Mouse (Mus musculus): ENCODE data around the gene Ovca2. TPM values are rescaled to one million over a fixed set of nuclear protein-coding genes. Genes with fewer than 3 reads are reported as not detected.

The Ovca2 gene
- polyA plus RNA-seq, 1 experiment from 2014 or later = 21.0 TPM

DNA sequence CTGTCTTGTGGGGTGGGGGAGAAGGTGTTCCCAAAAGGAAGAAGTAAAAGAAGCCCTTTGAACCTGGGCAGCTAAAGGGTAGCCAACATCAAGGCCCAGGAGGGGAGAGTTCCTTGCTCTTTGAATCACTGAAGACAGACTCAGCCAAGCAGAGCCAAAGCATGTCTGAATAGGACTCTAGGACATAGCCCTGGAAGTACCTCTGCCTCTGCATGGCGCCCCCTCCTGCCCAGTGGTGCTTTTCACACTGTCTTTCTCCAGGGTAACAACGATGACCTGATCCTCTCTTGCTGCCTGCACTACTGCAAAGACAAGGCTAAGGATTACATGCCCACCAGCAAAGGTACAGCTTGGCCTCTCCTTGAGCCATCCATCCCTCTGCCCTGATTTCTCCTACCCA lies 19.1 kb downstream of the Ovca2 start:
- Histone ChIP-seq H3K4me3 (replicated peaks) (no peak overlapping the region), H3K27me3 (replicated peaks) (no peaks in the 10 kb centered on the region), H3K9me3 (no peaks in the 10 kb centered on the region), H3K4me2 (no peak overlapping the region), H3K27ac (0 out of 2 replicates have a peak overlapping the region, but pooled peaks have one; percentile 78), H3K4me1 (peaks cover 74% of the 10 kb centered on the region), H3K36me3 (peaks cover 20% of the 10 kb centered on the region; the same call in 1 of the 2 replicates), H3K9ac (no peak overlapping the region)
- 64% methylated on average over 2 of the region's 2 CpGs for WGBS
- no peak for ATAC-seq (ENCODE audit: insufficient read depth, low FRiP score, low read depth)

DNA sequence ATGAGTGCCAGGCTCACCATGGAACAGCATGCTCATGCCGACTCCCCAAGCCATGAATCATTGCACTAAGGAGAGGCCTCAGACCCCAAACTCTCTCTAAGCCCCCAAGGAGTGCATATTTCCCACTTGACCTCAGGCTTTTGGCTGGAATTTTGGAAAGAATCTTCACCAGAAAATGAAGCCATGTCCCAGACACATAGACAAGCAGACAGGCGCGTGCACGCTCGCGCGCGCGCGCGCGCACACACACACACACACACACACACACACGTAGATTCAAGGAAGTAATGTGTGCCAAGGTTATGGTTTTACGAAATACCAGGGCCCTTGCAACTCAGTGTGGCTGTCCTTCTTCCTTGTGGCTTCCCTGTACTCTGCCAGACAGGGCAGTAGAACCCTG lies 20.2 kb downstream of the Ovca2 start:
- no peaks in the 10 kb centered on the region for H3K9me3 ChIP-seq
- peaks cover 73% of the 10 kb centered on the region for H3K4me1 ChIP-seq
- ATAC-seq (ENCODE audit: insufficient read depth, low FRiP score, low read depth) = no peak
- 80% methylated on average over 14 of the region's 14 CpGs for WGBS
- no peak overlapping the region for H3K9ac ChIP-seq
- H3K4me2 ChIP-seq = no peak overlapping the region
- H3K4me3 ChIP-seq (replicated peaks) = no peak overlapping the region
- no peaks in the 10 kb centered on the region for H3K27me3 ChIP-seq (replicated peaks)
- peaks cover 18% of the 10 kb centered on the region; the same call in 1 of the 2 replicates for H3K36me3 ChIP-seq
- peak overlapping the region; percentile 75 for H3K27ac ChIP-seq

DNA sequence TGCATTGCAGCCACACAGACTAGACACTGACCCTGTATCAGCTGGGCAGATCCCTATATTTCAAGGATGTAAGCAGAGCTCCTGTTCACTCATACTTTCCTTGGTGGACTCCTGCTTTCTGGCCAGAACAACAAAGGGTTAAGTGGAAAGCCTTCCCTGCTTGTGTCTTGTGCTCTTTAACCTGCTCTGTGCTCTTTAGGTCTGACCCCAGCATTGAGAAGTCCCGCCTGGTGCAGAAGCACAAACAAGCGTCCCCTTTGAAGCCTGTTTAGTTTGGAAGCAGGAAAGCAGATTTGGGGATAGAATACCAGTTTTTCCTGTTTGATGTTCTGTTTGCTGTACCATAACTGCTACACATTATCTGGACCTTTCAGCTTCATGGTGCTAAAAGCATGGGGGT lies 20.7 kb downstream of the Ovca2 start:
- WGBS = 32% methylated on average over 2 of the region's 2 CpGs
- Histone ChIP-seq H3K27ac (peak overlapping the region; percentile 75), H3K4me3 (replicated peaks) (no peak overlapping the region), H3K4me2 (no peak overlapping the region), H3K9ac (no peak overlapping the region), H3K9me3 (no peaks in the 10 kb centered on the region), H3K36me3 (peaks cover 13% of the 10 kb centered on the region; the same call in 1 of the 2 replicates), H3K4me1 (peaks cover 71% of the 10 kb centered on the region), H3K27me3 (replicated peaks) (no peaks in the 10 kb centered on the region)
- ATAC-seq (ENCODE audit: insufficient read depth, low FRiP score, low read depth) = peak; percentile 28; the same call in 1 of the 2 replicates

DNA sequence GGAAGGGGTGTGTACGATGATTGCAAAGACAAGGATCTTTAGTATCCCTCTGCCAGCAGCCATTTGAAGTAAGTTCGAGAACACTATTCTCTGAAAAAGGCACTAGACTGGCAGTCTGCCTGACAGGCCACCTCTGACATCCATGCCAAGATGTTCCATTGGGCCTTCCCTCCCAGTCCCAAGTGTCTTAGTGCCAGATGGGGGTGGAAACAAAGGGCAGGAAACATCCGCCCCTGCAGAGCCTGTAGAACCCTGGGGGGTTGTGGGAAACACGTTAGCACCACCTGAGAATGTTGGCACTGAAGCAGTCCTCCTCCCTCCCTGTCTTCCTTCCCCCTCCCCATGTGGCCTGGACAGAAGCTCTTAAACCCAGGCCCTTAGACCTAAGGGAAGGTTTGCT lies 21.6 kb downstream of the Ovca2 start:
- Histone ChIP-seq H3K9me3 (no peaks in the 10 kb centered on the region), H3K27me3 (replicated peaks) (no peaks in the 10 kb centered on the region), H3K4me2 (no peak overlapping the region), H3K4me1 (peaks cover 67% of the 10 kb centered on the region), H3K9ac (no peak overlapping the region), H3K27ac (peak overlapping the region; percentile 75), H3K36me3 (0 out of 2 replicates have a peak, but pooled peaks cover 6% of the 10 kb centered on the region), H3K4me3 (replicated peaks) (no peak overlapping the region)
- 45% methylated on average over 4 of the region's 4 CpGs for WGBS
- no peak for ATAC-seq (ENCODE audit: insufficient read depth, low FRiP score, low read depth)

DNA sequence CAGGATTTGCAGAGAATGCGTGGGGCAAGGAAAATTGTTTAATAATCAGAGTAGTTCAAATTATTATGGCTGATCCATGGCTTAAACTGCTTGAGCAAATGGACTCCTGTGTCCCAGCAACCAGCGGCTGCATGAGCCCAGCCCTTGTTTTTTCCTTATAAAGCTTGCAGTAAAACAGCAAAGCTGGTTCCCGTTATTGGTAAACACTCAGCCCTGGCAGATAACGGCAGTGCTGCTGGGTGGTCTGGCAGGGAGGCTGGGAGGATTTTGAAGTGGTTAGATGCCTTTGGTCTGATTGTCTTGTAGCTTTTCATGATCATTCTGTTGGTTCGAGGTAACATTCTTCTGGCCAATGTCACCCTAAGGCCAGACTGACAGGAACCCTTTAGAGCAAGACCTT lies 22.2 kb downstream of the Ovca2 start:
- WGBS = 36% methylated on average over 5 of the region's 5 CpGs
- H3K27ac ChIP-seq = peak overlapping the region; percentile 75

DNA sequence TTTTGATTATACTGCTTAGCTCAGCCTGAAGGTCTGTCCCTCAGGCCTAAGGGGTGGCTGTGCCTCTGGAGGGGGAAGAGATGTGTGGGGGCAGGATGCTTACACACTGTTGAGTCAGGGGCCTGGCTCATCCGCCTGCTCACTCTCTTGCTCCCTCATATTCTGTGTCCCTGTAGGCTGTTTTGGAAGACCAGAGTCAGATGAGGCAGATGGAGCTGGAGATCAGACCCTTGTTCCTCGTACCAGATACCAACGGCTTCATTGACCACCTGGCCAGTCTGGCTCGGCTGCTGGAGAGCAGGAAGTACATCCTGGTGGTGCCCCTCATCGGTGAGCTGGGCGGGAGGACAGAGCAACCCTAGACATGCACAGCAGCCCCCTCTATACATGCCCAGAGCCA lies 22.6 kb downstream of the Ovca2 start:
- Histone ChIP-seq H3K27ac (peak overlapping the region; percentile 75), H3K36me3 (0 out of 2 replicates have a peak, but pooled peaks cover 6% of the 10 kb centered on the region), H3K4me3 (replicated peaks) (no peak overlapping the region), H3K4me2 (no peak overlapping the region), H3K27me3 (replicated peaks) (no peaks in the 10 kb centered on the region), H3K9me3 (no peaks in the 10 kb centered on the region), H3K4me1 (peaks cover 58% of the 10 kb centered on the region), H3K9ac (no peak overlapping the region)
- WGBS = 49% methylated on average over 6 of the region's 6 CpGs
- no peak for ATAC-seq (ENCODE audit: insufficient read depth, low FRiP score, low read depth)

More for the DNA sequence above, 22.2 kb downstream of the Ovca2 start:
- H3K9me3 ChIP-seq = no peaks in the 10 kb centered on the region
- H3K27me3 ChIP-seq (replicated peaks) = no peaks in the 10 kb centered on the region
- no peak for ATAC-seq (ENCODE audit: insufficient read depth, low FRiP score, low read depth)
- peaks cover 62% of the 10 kb centered on the region for H3K4me1 ChIP-seq
- H3K9ac ChIP-seq = no peak overlapping the region
- no peak overlapping the region for H3K4me3 ChIP-seq (replicated peaks)
- 0 out of 2 replicates have a peak, but pooled peaks cover 6% of the 10 kb centered on the region for H3K36me3 ChIP-seq
- no peak overlapping the region for H3K4me2 ChIP-seq

DNA sequence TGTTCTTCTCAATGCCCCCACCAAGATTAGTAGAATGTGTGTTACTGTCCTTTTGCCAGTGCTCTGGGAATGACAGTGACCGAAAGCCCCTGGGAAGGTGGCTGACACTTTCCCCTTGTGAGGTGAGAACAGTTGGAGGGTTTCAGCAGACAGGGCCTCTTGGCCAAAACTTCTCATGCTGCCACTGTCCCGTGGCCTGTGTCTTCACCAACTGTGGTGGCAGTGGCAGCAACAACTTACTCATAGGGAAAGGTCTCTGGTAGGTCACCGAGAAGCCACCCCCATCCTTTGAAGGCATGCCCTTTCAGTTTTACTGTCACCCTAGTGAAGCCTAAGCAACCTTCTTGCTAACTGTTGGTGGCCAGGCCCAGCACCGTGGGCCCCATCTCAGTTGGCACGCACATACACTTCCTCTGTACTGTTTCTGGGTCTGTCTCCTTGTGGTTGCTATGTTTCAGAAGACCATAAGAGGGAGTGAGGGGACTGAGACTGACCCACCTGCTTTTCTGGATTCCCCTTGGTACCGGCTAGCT lies 24.5 kb downstream of the Ovca2 start:
- no peaks in the 10 kb centered on the region for H3K27me3 ChIP-seq (replicated peaks)
- no peak overlapping the region for H3K4me3 ChIP-seq (replicated peaks)
- H3K4me1 ChIP-seq = peaks cover 45% of the 10 kb centered on the region
- peaks cover 4% of the 10 kb centered on the region; the same call in 1 of the 2 replicates for H3K36me3 ChIP-seq
- ATAC-seq (ENCODE audit: insufficient read depth, low FRiP score, low read depth) = no peak
- whole genome bisulfite sequencing = 64% methylated on average over 6 of the region's 6 CpGs
- H3K27ac ChIP-seq = peak overlapping the region; percentile 24; the same call in 1 of the 2 replicates
- no peak overlapping the region for H3K4me2 ChIP-seq
- no peak overlapping the region for H3K9ac ChIP-seq
- no peaks in the 10 kb centered on the region for H3K9me3 ChIP-seq

DNA sequence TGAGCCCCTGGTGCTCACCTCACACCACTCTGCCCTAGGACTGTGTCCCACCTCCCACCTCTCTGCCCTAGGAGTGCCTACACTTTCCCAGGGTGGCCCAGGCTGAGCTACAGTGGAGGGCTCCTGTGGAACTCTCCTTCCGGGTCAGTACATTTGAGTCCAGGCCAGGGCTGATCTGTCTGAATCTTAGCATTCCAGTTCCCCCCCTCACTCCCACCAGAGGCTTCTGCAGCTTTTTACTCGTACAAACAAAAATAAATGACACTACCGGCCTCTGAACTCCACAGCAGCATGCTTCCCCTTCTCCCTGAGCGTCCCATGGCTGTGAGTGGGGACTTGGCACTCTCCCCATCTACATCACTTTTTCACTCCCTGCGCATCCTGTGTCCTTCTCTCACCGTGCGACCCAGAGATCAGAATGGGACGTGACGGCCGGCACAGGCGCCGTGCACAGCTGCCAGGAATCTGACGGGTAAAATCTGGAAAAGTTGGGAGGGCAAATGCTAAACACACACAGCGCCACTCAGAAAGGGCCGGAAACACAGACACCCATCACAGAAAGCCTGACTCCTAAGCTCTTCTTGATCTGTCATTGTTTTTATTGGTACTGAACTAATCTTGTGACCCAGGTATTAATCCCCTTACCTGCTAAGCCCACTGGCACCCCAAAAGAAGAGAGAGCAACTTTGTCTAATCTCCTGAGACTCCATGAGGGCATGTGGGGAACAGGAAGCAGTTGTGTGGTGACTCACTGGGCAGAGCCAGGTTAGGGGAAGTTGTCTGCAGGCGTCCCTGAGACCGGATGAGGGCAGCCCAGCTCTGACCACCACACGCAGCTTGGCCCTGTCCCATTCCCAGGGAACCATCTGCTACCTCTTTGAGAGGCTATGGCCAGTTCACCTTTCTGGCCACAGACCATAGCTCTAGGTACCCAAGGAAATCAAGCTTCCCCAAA lies 25.8 kb downstream of the Ovca2 start:
- no peaks in the 10 kb centered on the region for H3K27me3 ChIP-seq (replicated peaks)
- WGBS = 42% methylated on average over 18 of the region's 18 CpGs
- H3K4me3 ChIP-seq (replicated peaks) = no peak overlapping the region
- ATAC-seq (ENCODE audit: insufficient read depth, low FRiP score, low read depth) = no peak
- H3K27ac ChIP-seq = peak overlapping the region; percentile 64
- no peak overlapping the region for H3K9ac ChIP-seq
- peaks cover 4% of the 10 kb centered on the region; the same call in 1 of the 2 replicates for H3K36me3 ChIP-seq
- H3K9me3 ChIP-seq = no peaks in the 10 kb centered on the region
- no peak overlapping the region for H3K4me2 ChIP-seq
- peaks cover 41% of the 10 kb centered on the region for H3K4me1 ChIP-seq

DNA sequence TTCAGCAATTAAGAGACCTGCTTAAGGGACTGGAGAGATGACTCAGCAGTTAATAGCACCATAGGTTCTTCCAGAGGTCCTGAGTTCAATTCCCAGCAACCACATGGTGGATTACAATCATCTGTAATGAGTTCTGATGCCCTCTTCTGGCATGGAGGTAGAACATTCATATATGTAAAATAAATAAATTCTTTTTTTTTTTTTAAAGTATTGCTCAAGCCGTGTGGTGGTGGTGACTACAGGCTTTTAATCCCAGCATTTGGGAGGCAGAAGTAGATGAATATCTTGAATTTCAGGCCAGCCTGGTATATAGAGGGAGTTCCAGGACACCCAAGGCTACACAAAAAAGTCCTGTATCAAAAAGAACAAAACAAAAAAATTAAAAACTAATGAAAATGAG lies 28.3 kb downstream of the Ovca2 start:
- H3K4me3 ChIP-seq (replicated peaks) = no peak overlapping the region
- H3K36me3 ChIP-seq = peaks cover 4% of the 10 kb centered on the region; the same call in 1 of the 2 replicates
- H3K27ac ChIP-seq = no peak overlapping the region
- no peaks in the 10 kb centered on the region for H3K27me3 ChIP-seq (replicated peaks)
- ATAC-seq (ENCODE audit: insufficient read depth, low FRiP score, low read depth) = no peak
- H3K4me2 ChIP-seq = no peak overlapping the region
- H3K9me3 ChIP-seq = no peaks in the 10 kb centered on the region
- 57% methylated on average over 1 of the region's 1 CpGs for WGBS
- peaks cover 29% of the 10 kb centered on the region for H3K4me1 ChIP-seq
- H3K9ac ChIP-seq = no peak overlapping the region

DNA sequence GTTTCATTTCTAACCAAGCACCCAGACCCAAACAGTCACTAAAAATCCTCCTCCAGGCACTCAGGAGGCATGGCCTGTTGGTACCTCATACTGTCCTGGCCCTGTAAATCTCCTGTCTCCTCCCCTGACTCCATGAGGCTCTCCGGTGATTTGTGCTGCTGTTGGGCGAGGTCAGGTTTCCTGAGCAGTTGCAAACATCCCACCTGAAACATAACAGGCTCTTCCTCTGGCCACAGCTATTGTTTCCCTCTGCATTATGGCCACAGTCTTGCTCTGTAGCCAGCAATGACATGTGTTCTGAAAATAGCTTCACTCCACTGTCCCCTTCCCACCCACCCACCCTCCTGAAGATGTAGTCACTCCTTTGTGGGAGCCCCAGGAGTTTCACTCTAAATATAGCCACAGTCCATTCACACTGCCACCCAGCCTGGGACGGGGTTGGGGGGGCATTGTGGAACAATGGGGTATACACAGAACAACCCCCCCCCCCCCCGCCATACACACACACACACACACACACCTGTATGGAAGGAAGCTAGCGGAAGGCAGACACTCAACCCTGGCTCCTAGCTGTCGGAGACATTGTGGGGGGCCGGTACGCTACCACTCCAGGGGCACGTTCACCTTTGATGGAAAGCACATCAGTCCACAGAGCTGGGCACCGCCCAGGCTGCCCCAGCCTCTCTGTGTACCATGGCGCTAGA lies 30.2 kb downstream of the Ovca2 start:
- H3K9me3 ChIP-seq = no peaks in the 10 kb centered on the region
- H3K27ac ChIP-seq = peak overlapping the region; percentile 91
- H3K9ac ChIP-seq = no peak overlapping the region
- peaks cover 23% of the 10 kb centered on the region for H3K4me1 ChIP-seq
- H3K4me2 ChIP-seq = no peak overlapping the region
- no peak overlapping the region for H3K4me3 ChIP-seq (replicated peaks)
- no peaks in the 10 kb centered on the region for H3K27me3 ChIP-seq (replicated peaks)
- H3K36me3 ChIP-seq = peaks cover 14% of the 10 kb centered on the region; the same call in 1 of the 2 replicates
- ATAC-seq (ENCODE audit: insufficient read depth, low FRiP score, low read depth) = no peak; the same call in 1 of the 2 replicates
- 80% methylated on average over 9 of the region's 11 CpGs for WGBS

DNA sequence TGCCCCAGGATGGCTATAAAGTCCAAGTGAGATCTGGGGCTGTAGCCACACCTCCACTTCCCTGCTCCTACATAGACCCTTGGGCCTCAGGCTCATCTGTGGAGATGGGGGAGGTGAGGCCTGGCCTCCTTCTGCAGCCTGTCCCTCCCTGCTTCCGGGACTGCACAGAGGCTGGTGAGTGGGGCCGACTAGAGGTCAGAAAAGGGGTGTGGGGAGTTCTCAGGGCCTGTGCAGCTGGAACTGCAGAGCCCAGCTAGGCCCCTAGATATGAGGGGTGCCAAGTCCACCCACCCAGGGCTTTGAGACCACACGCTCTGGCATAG lies 30.8 kb downstream of the Ovca2 start:
- Histone ChIP-seq H3K9ac (no peak overlapping the region), H3K4me2 (no peak overlapping the region), H3K4me1 (peaks cover 19% of the 10 kb centered on the region), H3K27ac (peak overlapping the region; percentile 91), H3K4me3 (replicated peaks) (no peak overlapping the region), H3K9me3 (no peaks in the 10 kb centered on the region), H3K27me3 (replicated peaks) (no peaks in the 10 kb centered on the region), H3K36me3 (peaks cover 14% of the 10 kb centered on the region; the same call in 1 of the 2 replicates)
- 19% methylated on average over 3 of the region's 3 CpGs for WGBS
- peak; percentile 83 for ATAC-seq (ENCODE audit: insufficient read depth, low FRiP score, low read depth)
